Mouse (Mus musculus): ENCODE data around the gene Hgfac.

Hgfac gene

DNA sequence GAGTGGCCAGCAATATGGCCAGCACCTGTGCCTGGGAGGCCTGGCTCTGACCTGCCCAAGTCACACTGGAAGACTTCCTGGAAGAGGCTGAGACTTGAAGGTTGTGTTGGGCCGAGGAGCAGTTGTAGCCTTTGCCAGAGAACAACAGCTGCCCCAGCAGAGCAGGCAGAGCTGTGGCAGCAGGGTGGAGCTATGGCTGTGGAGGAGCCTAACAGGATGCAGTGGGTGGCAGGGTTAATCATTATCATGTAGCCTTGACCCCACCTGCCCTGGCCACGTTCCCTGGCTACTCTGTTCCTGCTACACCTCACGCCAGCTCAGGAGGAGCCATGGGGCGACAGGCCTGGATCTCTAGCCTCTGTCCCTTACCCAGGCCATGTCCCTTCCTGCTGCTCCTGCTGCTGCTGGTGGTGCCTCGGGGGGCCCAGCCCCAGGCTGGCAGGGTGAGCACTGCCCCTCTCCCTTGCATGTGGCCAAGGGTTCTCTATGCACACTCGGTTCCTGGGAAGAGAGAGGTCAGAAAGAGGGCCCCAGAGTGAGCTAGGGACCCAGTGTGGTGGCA is at the start of gene Hgfac:
Gene Hgfac (plus strand): TSS at position 242 of the 562 bp plus-strand sequence.
- DNase-seq (ENCODE audit: low spot score): no peak

DNA sequence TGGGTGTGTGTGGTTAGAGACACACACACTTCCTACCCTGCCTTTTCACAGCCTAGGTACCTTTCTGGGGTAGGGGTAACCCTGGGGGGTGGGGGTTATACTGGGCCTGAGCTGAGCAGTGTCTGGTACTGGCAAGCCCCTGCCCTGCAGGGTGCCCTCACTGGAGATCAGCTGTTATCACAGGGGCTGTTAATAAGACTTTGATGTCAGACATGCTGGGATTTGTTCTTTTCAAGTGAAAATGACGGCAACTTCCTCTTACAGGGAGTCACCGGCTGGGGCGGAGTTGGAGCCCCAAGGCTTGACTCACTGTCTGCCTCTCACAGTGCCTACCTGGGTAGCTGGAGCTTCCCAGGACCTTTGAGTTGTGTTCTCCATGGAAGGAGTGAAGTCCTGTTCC is 42.6 kb upstream of the Hgfac start:
- no peak for DNase-seq (ENCODE audit: low spot score)

DNA sequence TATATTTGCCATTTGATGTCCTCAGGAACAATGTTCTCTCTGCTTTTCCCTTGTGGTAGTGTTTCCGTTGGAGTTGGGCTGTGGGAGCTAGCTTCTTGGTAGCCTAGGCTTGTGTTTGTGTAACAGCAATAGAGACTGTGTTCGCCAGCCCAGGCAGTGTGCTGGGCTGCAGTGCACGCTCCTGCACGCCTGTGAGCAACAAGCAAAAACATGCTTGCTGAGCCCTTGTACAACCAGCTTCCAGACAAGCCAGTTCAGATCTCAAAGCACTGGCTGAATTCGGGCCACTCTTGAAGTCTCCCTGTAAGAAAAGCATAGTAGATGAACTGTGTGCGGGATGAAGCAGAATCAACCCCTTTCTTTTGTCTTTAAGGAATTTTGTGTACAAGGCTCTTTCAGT is 42.0 kb upstream of the Hgfac start:
- no peak for DNase-seq (ENCODE audit: low spot score)

DNA sequence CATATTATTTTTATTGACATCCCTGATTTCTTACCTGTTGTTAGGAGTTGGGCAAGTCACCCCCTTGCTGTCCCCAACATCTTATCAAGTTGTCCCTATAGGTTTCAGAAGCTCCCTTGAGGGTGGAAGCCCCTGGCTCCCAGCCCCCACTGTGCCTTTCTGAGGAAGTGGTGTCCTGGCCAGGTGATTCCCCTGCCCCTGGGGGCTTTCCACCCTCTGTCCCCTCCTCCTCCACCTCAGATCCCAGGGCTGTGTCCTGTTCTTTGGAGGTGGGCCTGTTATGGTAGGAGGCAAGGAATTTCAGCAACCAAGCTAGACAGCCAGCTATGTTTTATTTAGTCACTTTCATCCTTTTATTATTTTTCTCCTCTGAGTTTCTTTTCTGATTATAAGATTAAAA is 41.0 kb upstream of the Hgfac start:
- DNase-seq (ENCODE audit: low spot score): no peak

DNA sequence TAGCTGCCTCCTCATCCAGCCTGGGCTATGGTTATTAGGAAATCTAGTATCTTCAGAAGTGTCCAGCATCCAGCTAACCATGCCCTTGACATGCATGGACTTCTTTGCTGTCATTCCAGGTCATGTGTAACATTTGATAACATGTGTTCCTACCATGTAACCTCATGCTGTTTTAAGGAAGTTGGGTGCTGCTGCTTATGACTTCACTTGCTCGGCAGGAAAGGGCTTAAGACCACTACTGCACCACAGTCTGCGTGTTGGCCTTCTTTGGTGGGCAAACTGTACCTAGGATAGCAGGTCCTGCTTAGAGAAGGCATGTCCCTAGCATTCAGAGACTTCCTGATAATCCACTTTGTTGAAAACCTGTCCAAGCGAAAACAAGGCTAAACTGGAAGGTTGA is 40.2 kb upstream of the Hgfac start:
- DNase-seq (ENCODE audit: low spot score): no peak

- DNase-seq (ENCODE audit: low spot score): no peak
These were observed 37.6 kb upstream of the Hgfac start for GRCm38 (mm10) chr5:35003611-35004162.

DNA sequence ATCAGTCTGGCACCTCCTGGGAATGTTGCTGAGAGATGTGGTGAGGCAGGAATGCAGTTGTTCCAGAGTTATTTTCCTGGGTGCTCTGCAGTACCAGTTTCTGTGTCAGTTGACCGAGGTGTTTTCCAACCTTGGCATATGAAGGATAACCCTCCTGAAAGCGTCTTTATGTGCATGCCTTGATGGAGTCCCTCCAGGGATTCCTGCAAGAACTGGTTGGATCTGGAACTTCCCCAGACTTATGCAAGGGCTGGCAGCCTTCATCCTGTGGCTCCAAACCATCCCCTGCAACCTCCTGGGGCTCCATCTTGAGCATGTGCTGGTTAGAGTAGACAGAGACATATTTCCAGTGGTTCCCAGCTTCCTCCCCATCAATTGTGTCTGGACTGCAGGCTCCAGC is 36.5 kb upstream of the Hgfac start:
- no peak for DNase-seq (ENCODE audit: low spot score)

DNA sequence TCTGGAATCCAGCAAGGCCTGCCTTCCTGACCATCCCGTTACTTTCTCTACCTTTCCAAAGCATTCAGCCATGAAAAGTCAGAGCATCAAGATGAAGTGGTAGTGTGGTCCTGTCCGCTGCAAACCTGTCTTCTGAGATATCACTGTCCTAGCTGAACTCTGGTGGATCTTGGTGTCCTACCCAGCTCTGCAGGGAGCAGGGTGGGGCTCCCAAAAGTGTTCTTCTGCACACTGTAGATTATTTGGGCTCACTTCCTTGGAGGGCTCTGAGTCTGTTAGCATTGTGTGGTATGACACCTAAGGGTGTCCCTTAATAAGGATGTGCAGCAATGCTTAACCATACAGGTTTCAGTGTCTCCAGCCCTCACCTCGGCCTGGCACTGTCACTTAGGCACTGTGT is 35.6 kb upstream of the Hgfac start:
- DNase-seq (ENCODE audit: low spot score): no peak

GRCm38 (mm10) chr5:35006599-35006998 is 34.7 kb upstream of the Hgfac start:
- DNase-seq (ENCODE audit: low spot score): no peak

GRCm38 (mm10) chr5:35009163-35009562 is 32.1 kb upstream of the Hgfac start:
- no peak for DNase-seq (ENCODE audit: low spot score)

DNA sequence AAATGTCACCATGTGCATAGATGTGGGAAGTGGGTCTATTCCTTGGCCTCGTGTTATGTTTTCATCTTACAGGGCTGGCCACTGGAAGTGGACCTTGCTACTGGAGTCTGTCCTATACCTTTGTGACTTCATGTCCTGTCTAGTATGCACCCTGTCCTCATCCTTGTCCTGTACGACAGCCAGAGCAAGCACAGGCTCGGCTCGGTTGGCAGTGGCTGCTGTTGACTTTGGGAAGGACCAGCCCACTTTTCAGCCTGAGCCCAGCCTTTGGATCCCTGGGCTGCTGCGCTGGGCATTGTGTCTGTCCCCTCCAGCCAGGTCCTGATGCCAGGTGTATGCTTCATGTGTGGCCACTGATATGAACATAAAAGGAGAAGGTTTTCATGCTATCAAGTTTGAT is 30.7 kb upstream of the Hgfac start:
- no peak for DNase-seq (ENCODE audit: low spot score)

GRCm38 (mm10) chr5:35011156-35011923 is 30.0 kb upstream of the Hgfac start:
- no peak for DNase-seq (ENCODE audit: low spot score)

- no peak for DNase-seq (ENCODE audit: low spot score)
These were observed 27.3 kb upstream of the Hgfac start for GRCm38 (mm10) chr5:35014036-35014435.

DNA sequence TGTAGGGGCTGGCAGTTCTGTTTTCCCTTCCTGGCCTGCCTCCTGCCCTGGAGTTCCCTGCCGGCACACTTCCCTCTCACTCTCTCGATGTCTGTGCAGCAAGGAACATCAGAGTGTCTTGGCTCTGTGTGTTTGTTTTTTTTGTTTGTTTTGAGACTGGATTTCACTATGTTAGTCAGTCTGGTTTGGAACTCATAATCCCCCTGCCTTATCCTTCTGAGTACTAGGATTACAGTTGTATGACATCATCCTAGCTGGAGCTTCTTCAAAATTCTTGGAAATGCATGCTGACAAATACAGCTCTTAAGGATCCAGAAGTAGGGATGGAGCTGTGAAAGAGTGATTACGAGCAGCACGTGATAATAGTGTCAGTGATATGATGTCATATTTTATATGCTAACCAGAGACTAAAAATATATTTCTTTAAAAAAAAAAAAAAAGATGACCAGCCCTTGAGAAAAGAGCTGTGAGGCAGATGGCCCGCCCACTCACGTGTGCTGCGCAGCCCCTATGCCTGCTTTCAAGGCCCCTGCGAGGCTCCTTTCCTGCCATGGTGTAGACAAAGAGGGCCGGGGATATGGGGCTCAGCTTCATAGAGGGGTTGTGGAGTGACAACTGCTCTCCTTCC is 21.5 kb upstream of the Hgfac start:
- peak; percentile 36 for DNase-seq (ENCODE audit: low spot score)

DNA sequence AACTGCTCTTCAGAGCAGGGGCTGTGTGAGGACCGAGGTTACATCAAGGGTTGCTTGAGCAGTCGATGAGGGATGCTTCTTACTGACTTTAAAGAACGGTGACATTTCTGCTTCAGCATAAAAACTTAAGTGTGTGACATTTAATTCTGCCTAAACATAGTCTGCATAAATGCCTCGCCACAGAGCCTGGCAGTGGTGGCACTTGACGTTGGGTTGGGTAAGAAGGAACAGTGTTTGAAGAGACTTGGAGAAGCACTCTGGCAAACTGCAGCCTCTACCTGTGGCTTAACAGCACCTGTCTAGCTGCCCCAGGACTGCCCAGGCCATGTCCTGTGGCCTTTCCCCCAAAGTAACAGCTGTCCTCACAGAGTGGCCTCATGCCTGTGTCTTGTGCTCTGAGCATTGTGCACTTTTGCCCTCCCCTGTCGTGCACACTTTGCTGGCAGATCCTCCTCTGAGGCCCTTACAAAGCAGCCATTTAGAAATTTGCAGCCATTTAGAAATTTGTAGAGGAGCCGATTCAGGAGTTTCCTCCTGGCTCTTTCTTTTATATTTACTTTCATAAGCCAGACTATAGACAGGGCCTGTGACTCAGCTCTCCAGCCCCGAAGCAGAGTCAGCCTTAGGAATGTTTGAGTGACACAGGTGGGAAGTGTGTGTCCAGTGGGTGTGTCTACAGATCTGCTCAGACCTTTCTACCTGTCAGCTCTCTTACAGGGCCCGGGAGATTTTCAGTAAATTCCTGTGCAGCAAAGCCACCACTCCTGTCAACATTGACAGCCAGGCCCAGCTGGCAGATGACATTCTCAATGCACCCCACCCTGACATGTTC is 20.7 kb upstream of the Hgfac start:
- no peak for DNase-seq (ENCODE audit: low spot score)

DNA sequence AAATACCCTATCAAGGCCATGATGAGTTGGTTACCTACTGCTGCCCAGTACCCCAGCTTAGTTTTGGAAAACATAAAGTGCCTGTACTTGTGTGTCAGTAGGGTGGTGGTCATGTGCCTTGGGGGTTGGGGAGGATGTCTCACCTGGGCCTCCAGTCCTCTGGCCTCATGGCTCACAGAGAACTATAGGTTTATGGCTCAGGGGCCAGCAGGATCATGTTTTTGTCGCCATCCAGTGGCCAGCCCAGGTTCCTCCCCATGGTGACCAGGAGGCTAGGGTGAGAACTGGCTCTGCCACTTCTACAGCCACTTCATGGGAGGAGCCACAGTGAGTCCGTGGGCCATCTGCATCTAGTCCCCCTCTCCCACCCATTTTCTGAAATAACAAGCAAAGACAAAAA is 16.3 kb upstream of the Hgfac start:
- DNase-seq (ENCODE audit: low spot score): peak; percentile 54

DNA sequence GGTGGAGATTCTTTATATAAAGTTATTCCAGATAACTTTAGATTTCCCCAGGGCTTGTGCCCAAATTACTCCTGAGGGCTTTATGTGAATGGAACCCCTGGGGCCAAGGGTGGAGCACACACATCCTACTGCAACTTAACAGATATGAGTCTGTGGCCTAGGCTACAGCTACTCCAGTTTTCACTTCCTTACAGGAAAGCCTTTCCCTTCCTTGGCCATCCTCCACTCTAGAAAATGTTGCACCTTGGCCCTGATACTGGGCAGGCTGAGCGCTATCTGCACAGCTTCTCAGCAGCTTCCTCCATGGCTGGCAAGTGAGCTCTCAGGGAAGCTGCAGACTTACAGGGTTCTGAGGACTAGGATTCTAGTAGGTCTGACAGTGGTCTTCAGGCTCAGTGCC is 12.0 kb upstream of the Hgfac start:
- no peak for DNase-seq (ENCODE audit: low spot score)

DNA sequence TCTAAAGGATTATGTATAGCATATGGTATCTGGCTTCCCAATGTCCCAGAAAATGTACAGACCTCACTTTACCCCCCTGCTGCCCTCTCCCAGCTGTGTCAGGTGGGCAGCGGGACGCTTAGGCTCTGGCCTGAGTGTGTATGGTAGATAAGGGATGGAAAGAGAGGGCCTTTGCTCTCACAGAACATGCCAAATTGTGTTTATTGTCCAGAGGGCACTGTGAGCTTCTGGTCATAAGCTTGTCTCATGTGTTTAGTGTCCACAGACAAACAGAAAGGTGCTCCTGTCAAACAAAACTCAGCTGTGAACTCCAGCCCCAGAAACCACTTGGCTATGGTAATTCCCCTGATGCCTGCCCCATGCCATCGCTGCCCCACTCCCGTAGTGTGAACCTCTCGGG is 11.6 kb upstream of the Hgfac start:
- no peak for DNase-seq (ENCODE audit: low spot score)

- DNase-seq (ENCODE audit: low spot score): peak; percentile 25
These were observed 8.2 kb upstream of the Hgfac start for GRCm38 (mm10) chr5:35033068-35033467.

GRCm38 (mm10) chr5:35033619-35034018 is 7.7 kb upstream of the Hgfac start:
- no peak for DNase-seq (ENCODE audit: low spot score)

DNA sequence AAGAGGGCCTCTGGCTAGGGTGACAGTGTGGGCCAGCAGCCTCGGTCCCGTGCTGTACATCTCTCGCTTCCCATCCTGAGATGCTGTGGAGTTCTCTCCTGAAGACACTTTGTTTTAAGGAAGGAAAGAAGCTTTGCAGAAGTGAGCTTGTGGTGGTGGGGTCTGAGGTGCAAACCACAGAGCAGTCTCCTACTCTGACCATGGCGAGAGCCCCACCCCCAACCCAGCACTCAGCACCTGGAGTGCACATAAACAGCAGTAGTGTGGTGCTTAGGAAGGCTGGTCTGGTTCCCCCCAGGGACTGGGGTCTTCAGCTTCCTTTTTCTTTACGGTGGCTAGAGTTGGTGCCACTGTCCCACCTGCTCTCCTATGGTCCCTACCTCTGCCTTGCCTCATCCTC is 6.2 kb upstream of the Hgfac start:
- no peak for DNase-seq (ENCODE audit: low spot score)

- no peak for DNase-seq (ENCODE audit: low spot score)
These were observed 5.5 kb upstream of the Hgfac start for GRCm38 (mm10) chr5:35035795-35036194.

Data from MN1 (cell line).